Mouse (Mus musculus) testis, adult 2 months (tissue): ENCODE measurements around the gene Slamf7.

Source experiments
- CTCF ChIP-seq: fragments of 200-500 bp; IDR thresholded peaks from 2 replicates; pipeline ENCODE4 v1.5.1; 2012; ENCODE audit warnings: low read depth, mild to moderate bottlenecking, inconsistent platforms, low read length, moderate library complexity; ENCODE audit not compliant: control insufficient read depth, insufficient read depth, insufficient replicate concordance
- POLR2A ChIP-seq: fragments of 200-500 bp; IDR thresholded peaks from 2 replicates; pipeline ENCODE4 v1.6.1; 2012; ENCODE audit warnings: low read depth, mild to moderate bottlenecking, inconsistent platforms, low read length, moderate library complexity; ENCODE audit not compliant: control insufficient read depth

- TF ChIP-seq CTCF = no peak
- TF ChIP-seq POLR2A = no peak
These were observed 46.2 kb downstream of the Slamf7 start for GRCm38 (mm10) chr1:171606656-171607055.
